Mouse (Mus musculus) midbrain, postnatal 0 days (tissue): ENCODE measurements at regions not wholly inside any gene's neighbourhood (a gene's known extent, or its start where the extent isn't known, plus 50 kb on each side); places are given as distances from the start of the nearest gene placed in this dataset.

ENCODE experiments used
- ATAC-seq: fragments of 200-750 bp; cut with Nextera tagmentation; 2 replicates; pipeline ENCODE4 v1.8.0; 2017; ENCODE audit warnings: moderate number of reproducible peaks, mild to moderate bottlenecking, moderate TSS enrichment, moderate library complexity; ENCODE audit not compliant: low FRiP score
- DNase-seq: peaks from one replicate; pipeline ENCODE4 v3.0.0-alpha.2; 2015; ENCODE audit warnings: low spot score
- H3K27ac ChIP-seq: fragments of 300-500 bp; sonication (generic); 2 replicates; pipeline ENCODE4 v1.5.1; 2014; ENCODE audit warnings: low read depth, mild to moderate bottlenecking, low read length, mixed read lengths
- H3K27me3 ChIP-seq: fragments of 300-500 bp; sonication (generic); 2 replicates; pipeline ENCODE4 v1.6.1; 2014; ENCODE audit warnings: low read length, control low read depth, mixed read lengths; ENCODE audit not compliant: insufficient read depth
- H3K36me3 ChIP-seq: fragments of 300-500 bp; sonication (generic); 2 replicates; pipeline ENCODE4 v1.6.1; 2014; ENCODE audit warnings: low read length, control low read depth, mixed read lengths; ENCODE audit not compliant: insufficient read depth
- H3K4me1 ChIP-seq: fragments of 300-500 bp; sonication (generic); 2 replicates; pipeline ENCODE4 v1.6.1; 2014; ENCODE audit warnings: mild to moderate bottlenecking, control low read depth, antibody characterized with exemption, low read length, mixed read lengths; ENCODE audit not compliant: insufficient read depth
- H3K4me2 ChIP-seq: fragments of 300-500 bp; sonication (generic); 2 replicates; pipeline ENCODE4 v1.6.1; 2014; ENCODE audit warnings: low read depth, mild to moderate bottlenecking, low read length, mixed read lengths; ENCODE audit not compliant: poor library complexity, severe bottlenecking
- H3K4me3 ChIP-seq: fragments of 300-500 bp; sonication (generic); 2 replicates; pipeline ENCODE4 v1.5.1; 2014; ENCODE audit warnings: low read depth, mild to moderate bottlenecking, low read length, moderate library complexity
- H3K9ac ChIP-seq: fragments of 300-500 bp; sonication (generic); replicated peaks from 2 replicates; pipeline ENCODE4 v1.6.1; 2014; ENCODE audit warnings: mild to moderate bottlenecking, low read length, moderate library complexity, mixed read lengths; ENCODE audit not compliant: poor library complexity, severe bottlenecking
- H3K9me3 ChIP-seq: fragments of 300-500 bp; sonication (generic); 2 replicates; pipeline ENCODE4 v1.6.1; 2016; ENCODE audit warnings: low read length, control low read depth
- CTCF ChIP-seq: IDR thresholded peaks from 2 replicates; pipeline ENCODE4 v1.5.1; 2016; ENCODE audit warnings: antibody characterized with exemption, mild to moderate bottlenecking
- WGBS: fragments of 180-500 bp; shearing (Covaris S2); extraction: QIAGEN DNeasy Blood & Tissue Kit; methylation state at CpG from one replicate; pipeline ENCODE4 v1.1.7; 2014; 5-methylcytosine and 5-hydroxymethylcytosine counted together

DNA sequence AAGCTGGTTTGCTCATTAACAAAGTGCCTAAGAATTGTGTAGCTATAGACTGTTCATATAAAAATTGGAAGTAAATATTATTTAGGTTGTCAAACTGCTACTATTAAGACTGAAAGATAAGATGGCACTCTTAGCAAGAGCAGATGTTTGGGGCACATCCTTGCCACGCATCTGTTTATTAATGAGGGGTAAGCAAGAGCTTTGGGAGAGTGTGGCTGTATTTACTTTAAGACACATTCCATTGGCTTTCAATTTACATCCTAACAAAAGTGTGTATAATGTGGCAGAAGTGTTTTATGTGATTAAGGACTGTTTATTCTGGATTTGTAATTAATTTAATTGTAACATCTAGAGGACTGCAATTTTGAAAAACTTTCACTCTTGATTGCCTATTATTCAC is 336.5 kb upstream of the Meis2 start:
- WGBS = 95% methylated on average over 1 of the region's 1 CpGs
- no peak for DNase-seq
- H3K36me3 ChIP-seq = no peaks in the 10 kb centered on the region
- H3K4me1 ChIP-seq = no peaks in the 10 kb centered on the region
- no peak for ATAC-seq
- no peak overlapping the region for H3K4me3 ChIP-seq
- no peaks in the 10 kb centered on the region for H3K9me3 ChIP-seq
- H3K27ac ChIP-seq = no peak overlapping the region
- no peak overlapping the region for H3K4me2 ChIP-seq
- TF ChIP-seq CTCF = no peak
- H3K9ac ChIP-seq = no peak overlapping the region
- no peaks in the 10 kb centered on the region for H3K27me3 ChIP-seq

DNA sequence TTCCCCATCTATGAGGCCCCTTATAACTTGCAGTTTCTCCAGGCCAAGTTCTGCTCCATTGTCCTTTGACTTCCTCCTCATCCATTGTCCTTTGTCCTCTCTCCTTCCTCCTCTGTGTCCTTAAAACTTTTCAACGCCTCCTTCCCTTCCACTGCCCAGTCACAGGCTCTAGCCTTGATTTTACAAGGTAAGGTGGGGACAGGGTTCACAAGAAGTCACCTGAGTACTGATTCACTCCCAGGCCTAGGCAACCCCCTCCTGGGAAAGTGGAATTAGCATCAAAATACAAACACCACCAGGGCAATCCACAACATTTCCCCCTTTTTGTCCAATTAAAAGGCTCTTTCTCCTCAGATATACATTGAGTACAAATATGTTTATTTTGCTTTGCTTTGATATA is 334.3 kb upstream of the Meis2 start:
- ATAC-seq (no peak), DNase-seq (no peak)
- no peaks in the 10 kb centered on the region for H3K4me1 ChIP-seq
- H3K9ac ChIP-seq = no peak overlapping the region
- 81% methylated on average over 1 of the region's 1 CpGs for WGBS
- H3K27me3 ChIP-seq = no peaks in the 10 kb centered on the region
- H3K27ac ChIP-seq = no peak overlapping the region
- no peaks in the 10 kb centered on the region for H3K9me3 ChIP-seq
- no peak overlapping the region for H3K4me2 ChIP-seq
- no peak overlapping the region for H3K4me3 ChIP-seq
- H3K36me3 ChIP-seq = no peaks in the 10 kb centered on the region
- TF ChIP-seq CTCF = no peak

DNA sequence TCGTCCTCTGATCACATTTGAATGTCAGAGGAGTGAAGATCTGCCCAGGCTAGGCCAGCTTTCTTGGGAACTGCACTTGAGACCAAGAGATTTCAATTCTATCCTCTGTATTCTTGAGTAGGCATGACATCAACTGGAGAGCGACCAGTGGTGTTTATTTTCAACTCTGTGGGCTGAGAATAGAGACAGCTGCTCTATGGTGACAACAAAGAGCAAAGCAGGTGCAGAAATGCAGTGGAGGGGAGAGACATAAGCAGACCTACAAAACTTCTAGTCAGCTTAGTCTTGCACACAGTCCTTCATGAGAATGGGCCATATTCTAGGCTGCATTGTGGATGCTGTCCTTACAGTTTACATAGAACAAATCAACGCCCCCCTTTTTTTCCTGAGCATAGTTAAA is 303.2 kb upstream of the Meis2 start:
- Histone ChIP-seq H3K4me3 (no peak overlapping the region), H3K9me3 (no peaks in the 10 kb centered on the region), H3K27me3 (no peaks in the 10 kb centered on the region), H3K9ac (no peak overlapping the region), H3K36me3 (no peaks in the 10 kb centered on the region), H3K4me2 (no peak overlapping the region), H3K27ac (no peak overlapping the region), H3K4me1 (no peaks in the 10 kb centered on the region)
- TF ChIP-seq CTCF = no peak
- DNase-seq (no peak), ATAC-seq (no peak)
- 80% methylated on average over 3 of the region's 3 CpGs for WGBS

DNA sequence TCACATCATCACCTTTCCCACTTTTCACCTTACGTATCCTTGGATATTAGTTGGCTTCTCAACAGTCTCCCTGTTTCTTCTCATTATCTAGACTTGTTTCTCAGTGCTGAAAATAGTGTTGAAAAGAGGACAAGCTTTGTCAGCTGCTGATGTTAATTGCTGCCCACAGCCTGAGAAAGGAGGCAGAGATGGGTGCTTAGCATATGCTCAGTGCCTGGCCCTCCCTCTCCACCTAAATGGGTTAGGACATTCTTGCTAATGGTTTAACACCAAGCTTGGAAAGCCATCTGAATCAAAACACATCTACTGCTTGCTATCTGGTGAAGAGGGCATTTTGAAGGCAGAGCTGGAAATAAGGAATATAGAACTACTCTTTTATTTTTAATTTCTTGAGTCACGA is 298.5 kb upstream of the Meis2 start:
- no peak overlapping the region for H3K9ac ChIP-seq
- no peaks in the 10 kb centered on the region for H3K4me1 ChIP-seq
- WGBS = 84% methylated on average over 2 of the region's 2 CpGs
- no peak for TF ChIP-seq CTCF
- no peaks in the 10 kb centered on the region for H3K36me3 ChIP-seq
- ATAC-seq (no peak), DNase-seq (no peak)
- no peaks in the 10 kb centered on the region for H3K9me3 ChIP-seq
- no peak overlapping the region for H3K4me3 ChIP-seq
- no peaks in the 10 kb centered on the region for H3K27me3 ChIP-seq
- no peak overlapping the region for H3K27ac ChIP-seq
- H3K4me2 ChIP-seq = no peak overlapping the region

DNA sequence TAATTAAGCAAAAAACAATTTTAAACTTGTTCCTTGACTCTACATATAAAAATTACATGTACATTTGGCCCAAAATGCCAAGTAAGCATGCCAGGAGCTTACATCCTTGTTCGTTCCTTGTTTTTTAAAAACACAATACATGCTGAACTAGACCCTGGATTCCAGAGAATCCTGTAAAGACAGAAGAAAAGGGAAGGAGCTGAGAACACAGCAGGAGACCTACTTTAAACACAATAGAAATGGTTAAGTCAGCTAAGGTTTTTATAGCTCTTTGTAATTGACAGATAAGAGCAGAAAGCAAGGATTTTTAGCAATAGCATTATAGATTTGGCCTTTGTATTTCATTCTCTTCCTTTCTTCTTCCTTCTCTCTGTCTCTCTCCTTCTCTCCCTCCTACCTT is 292.5 kb upstream of the Meis2 start:
- ATAC-seq (no peak), DNase-seq (no peak)
- Histone ChIP-seq H3K9me3 (no peaks in the 10 kb centered on the region), H3K4me1 (no peaks in the 10 kb centered on the region), H3K9ac (no peak overlapping the region), H3K27me3 (no peaks in the 10 kb centered on the region; the same call in 1 of the 2 replicates), H3K36me3 (no peaks in the 10 kb centered on the region), H3K27ac (no peak overlapping the region), H3K4me3 (no peak overlapping the region), H3K4me2 (no peak overlapping the region)
- no peak for TF ChIP-seq CTCF
- WGBS = 21% methylated on average over 1 of the region's 1 CpGs

DNA sequence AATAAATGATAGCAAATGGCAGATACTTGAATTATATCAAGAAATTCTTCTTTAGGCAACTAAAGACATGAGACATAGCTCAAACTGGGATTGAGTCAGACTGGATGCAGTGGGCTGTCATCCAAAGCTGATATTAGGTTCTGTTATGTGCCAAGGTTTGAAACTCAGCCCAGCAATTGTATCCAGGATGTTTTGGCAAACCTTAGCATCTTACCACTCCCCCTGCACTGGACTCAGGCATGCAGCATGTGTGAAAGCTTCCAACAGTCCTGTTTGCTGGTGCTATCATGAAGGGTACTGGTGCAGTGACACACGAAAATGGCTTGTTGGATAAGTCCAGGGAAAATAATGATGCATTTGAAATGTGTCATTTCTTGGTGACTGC is 282.9 kb upstream of the Meis2 start:
- DNase-seq (peak; percentile 64), ATAC-seq (no peak)

More for the DNA sequence above, 282.9 kb upstream of the Meis2 start:
- no peaks in the 10 kb centered on the region for H3K27me3 ChIP-seq
- no peak overlapping the region for H3K4me2 ChIP-seq
- no peaks in the 10 kb centered on the region for H3K36me3 ChIP-seq
- WGBS = 77% methylated on average over 1 of the region's 1 CpGs
- H3K9ac ChIP-seq = no peak overlapping the region
- no peaks in the 10 kb centered on the region for H3K9me3 ChIP-seq
- H3K27ac ChIP-seq = no peak overlapping the region
- TF ChIP-seq CTCF = no peak
- H3K4me3 ChIP-seq = no peak overlapping the region
- H3K4me1 ChIP-seq = no peaks in the 10 kb centered on the region
